Mouse (Mus musculus) kidney, adult 2 months (tissue): ENCODE results near the gene Kcnh7. TPM values are rescaled to one million over a fixed set of nuclear protein-coding genes. Genes with fewer than 3 reads are reported as not detected.
A peak's percentile ranks its signal among the peaks of the same experiment; 100 is the strongest.

Experiments
- DNase-seq: peaks from one replicate; pipeline ENCODE4 v3.0.0; 2021
- H3K27ac ChIP-seq: fragments of 200-500 bp; 2 replicates; pipeline ENCODE4 v1.5.1; 2012; ENCODE audit warnings: low read depth, low read length, control low read depth, inconsistent platforms; ENCODE audit not compliant: insufficient read depth
- H3K27me3 ChIP-seq: fragments of 200-500 bp; replicated peaks from 2 replicates; pipeline ENCODE4 v1.6.1; 2012; ENCODE audit warnings: mild to moderate bottlenecking, moderate library complexity, low read length, inconsistent platforms; ENCODE audit not compliant: control insufficient read depth, insufficient read depth
- H3K36me3 ChIP-seq: fragments of 200-500 bp; 2 replicates; pipeline ENCODE4 v1.6.1; 2012; ENCODE audit warnings: mild to moderate bottlenecking, moderate library complexity, low read length, inconsistent platforms; ENCODE audit not compliant: control insufficient read depth, insufficient read depth
- H3K4me1 ChIP-seq: fragments of 200-500 bp; 2 replicates; pipeline ENCODE4 v1.6.1; 2011; ENCODE audit warnings: low read length; ENCODE audit not compliant: control insufficient read depth, insufficient read depth
- H3K4me3 ChIP-seq: fragments of 200-500 bp; 2 replicates; pipeline ENCODE4 v1.5.1; 2011; ENCODE audit warnings: mild to moderate bottlenecking, low read depth, low read length, control low read depth; ENCODE audit not compliant: insufficient read depth
- CTCF ChIP-seq: fragments of 200-500 bp; conservative IDR thresholded peaks from 2 replicates; pipeline ENCODE4 v1.5.1; 2011; ENCODE audit warnings: low read depth, mild to moderate bottlenecking, control low read depth, low read length, moderate library complexity, mixed read lengths; ENCODE audit not compliant: insufficient read depth, insufficient read length
- POLR2A ChIP-seq: fragments of 200-500 bp; IDR thresholded peaks from one replicate; pipeline ENCODE4 v1.6.1; 2011; ENCODE audit warnings: low read depth, low read length, control low read depth
- WGBS: fragments of 180-500 bp; shearing (Covaris S2); methylation state at CpG from one replicate; pipeline ENCODE4 v1.1.7; 2018; 5-methylcytosine and 5-hydroxymethylcytosine counted together
- polyA plus RNA-seq: library from polyadenylated mRNA; depleted of rRNA; stranded (reverse); fragments of >200 nt; gene quantifications from 2 replicates; pipeline ENCODE4 v1.2.3, GENCODE M21; 2012

Kcnh7 gene
- polyA plus RNA-seq, 1 experiment: 0.03 TPM

- Histone ChIP-seq H3K36me3 (no peaks in the 10 kb centered on the region), H3K4me3 (no peak overlapping the region), H3K4me1 (no peaks in the 10 kb centered on the region), H3K27me3 (no peaks in the 10 kb centered on the region), H3K27ac (no peak overlapping the region)
- no peak for TF ChIP-seq POLR2A
- no peak for TF ChIP-seq CTCF
- no peak for DNase-seq
- 86% methylated on average over 5 of the region's 5 CpGs for WGBS
Observed at GRCm38 (mm10) chr2:62672788-62673187, 511.3 kb downstream of the Kcnh7 start.

- DNase-seq: peak; percentile 58
- Histone ChIP-seq H3K27me3 (no peaks in the 10 kb centered on the region), H3K4me3 (no peak overlapping the region), H3K27ac (no peak overlapping the region), H3K36me3 (no peaks in the 10 kb centered on the region), H3K4me1 (no peaks in the 10 kb centered on the region)
- no peak for TF ChIP-seq CTCF
- no peak for TF ChIP-seq POLR2A
- 66% methylated on average over 4 of the region's 4 CpGs for WGBS
Observed at GRCm38 (mm10) chr2:62670767-62671166, 513.3 kb downstream of the Kcnh7 start.

- 79% methylated on average over 5 of the region's 5 CpGs for WGBS
- no peaks in the 10 kb centered on the region for H3K4me1 ChIP-seq
- no peak overlapping the region for H3K27ac ChIP-seq
- no peak overlapping the region for H3K4me3 ChIP-seq
- H3K27me3 ChIP-seq: no peaks in the 10 kb centered on the region
- no peak for DNase-seq
- no peak for TF ChIP-seq CTCF
- TF ChIP-seq POLR2A: no peak
- no peaks in the 10 kb centered on the region for H3K36me3 ChIP-seq
Observed at GRCm38 (mm10) chr2:62670301-62670700, 513.8 kb downstream of the Kcnh7 start.

GRCm38 (mm10) chr2:62669848-62670247 is 514.2 kb downstream of the Kcnh7 start:
- Histone ChIP-seq H3K4me3 (no peak overlapping the region), H3K27me3 (no peaks in the 10 kb centered on the region), H3K4me1 (no peaks in the 10 kb centered on the region), H3K36me3 (no peaks in the 10 kb centered on the region), H3K27ac (no peak overlapping the region)
- no peak for DNase-seq
- 50% methylated on average over 3 of the region's 3 CpGs for WGBS
- TF ChIP-seq POLR2A (no peak), CTCF (no peak)

- peak; percentile 58 for DNase-seq
- no peak for TF ChIP-seq POLR2A
- TF ChIP-seq CTCF: no peak
- Histone ChIP-seq H3K4me1 (no peaks in the 10 kb centered on the region), H3K4me3 (0 out of 2 replicates have a peak overlapping the region, but pooled peaks have one; percentile 31), H3K27me3 (no peaks in the 10 kb centered on the region), H3K27ac (peak overlapping the region; percentile 87), H3K36me3 (no peaks in the 10 kb centered on the region)
- WGBS: 50% methylated on average over 1 of the region's 1 CpGs
Observed at GRCm38 (mm10) chr2:62665536-62665935, 518.6 kb downstream of the Kcnh7 start.

- no peak for DNase-seq
- H3K4me3 ChIP-seq: peak overlapping the region; percentile 54
- no peaks in the 10 kb centered on the region for H3K36me3 ChIP-seq
- no peaks in the 10 kb centered on the region for H3K4me1 ChIP-seq
- no peaks in the 10 kb centered on the region for H3K27me3 ChIP-seq
- H3K27ac ChIP-seq: peak overlapping the region; percentile 59; the same call in 1 of the 2 replicates
- WGBS: 59% methylated on average over 7 of the region's 7 CpGs
- TF ChIP-seq POLR2A (no peak), CTCF (no peak)
Observed at GRCm38 (mm10) chr2:62664839-62665238, 519.2 kb downstream of the Kcnh7 start.

GRCm38 (mm10) chr2:62664135-62664670 is 519.9 kb downstream of the Kcnh7 start, which contains the start of gene Gca:
TSS of gene Gca (plus strand) at chr2:62664285.
- Histone ChIP-seq H3K4me1 (no peaks in the 10 kb centered on the region), H3K36me3 (no peaks in the 10 kb centered on the region), H3K4me3 (peak within 1 kb of the TSS; percentile 74), H3K27me3 (no peaks in the 10 kb centered on the region), H3K27ac (peak within 1 kb of the TSS; percentile 59)
- DNase-seq: peak; percentile 92
- no peak for TF ChIP-seq CTCF
- peak; percentile 68 for TF ChIP-seq POLR2A
- 2% methylated on average over 43 of the region's 43 CpGs for WGBS
